12 mouse cellular contexts compared by ENCODE assay signal in the genomic region with DNA sequence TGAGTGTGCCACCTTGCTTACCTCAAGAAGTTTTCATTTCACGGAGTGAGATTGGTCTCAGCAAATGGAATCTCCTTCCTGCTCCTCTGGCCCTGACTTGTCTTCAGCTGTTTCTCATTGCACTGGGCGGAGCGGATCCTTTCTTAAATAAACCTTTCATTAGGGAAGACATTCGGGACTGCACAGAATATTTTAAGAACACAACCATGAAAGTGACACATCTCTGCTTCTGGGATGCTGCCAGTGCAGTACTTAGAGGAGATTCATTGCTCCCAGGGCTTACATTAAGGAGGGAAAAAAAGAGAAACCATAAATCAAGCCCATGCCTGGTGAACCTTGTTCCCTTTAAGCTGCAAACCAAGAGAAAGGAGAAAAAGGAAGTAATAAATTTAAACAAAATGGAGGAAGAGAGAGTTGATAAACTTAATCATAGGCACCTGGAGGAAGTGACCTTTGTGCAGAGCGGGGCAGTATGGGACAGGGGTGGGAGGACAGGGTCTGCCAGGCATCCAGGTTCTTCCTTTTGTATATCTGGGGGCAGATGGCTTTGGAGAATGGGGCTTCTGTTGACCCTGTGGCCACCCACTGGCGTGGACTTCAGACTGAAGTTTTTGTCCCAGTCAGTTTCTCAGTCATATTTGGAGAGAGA. TPM values are rescaled to one million over a fixed set of nuclear protein-coding genes. Genes with fewer than 3 reads are reported as not detected.
A peak's percentile ranks its signal among the peaks of the same experiment; 100 is the strongest.
DNase-seq lines count a peak whose midpoint lies in the region; ATAC-seq and TF ChIP-seq lines count a peak whose summit lies in the region.
"Had no signal": no experiment of that assay in that cellular context is flagged by ENCODE, and none has a peak within 500 bp of the region (broad histone marks: within the 10 kb centered on the region; RNA-seq: fewer than 3 reads in every experiment).

No protein-coding gene starts in this region.

- H3K4me2 ChIP-seq in forebrain, embryonic 14.5 days (ENCODE audit: low read length): no peak overlapping the region
- H3K4me2 ChIP-seq in forebrain, embryonic 11.5 days (ENCODE audit: low read depth, low read length, severe bottlenecking): no peak overlapping the region
- no peak overlapping the region for H3K4me2 ChIP-seq in liver, embryonic 13.5 days
- H3K4me2 ChIP-seq: midbrain, embryonic 11.5 days had no signal

- no peaks in the 10 kb centered on the region; the same call in 1 of the 2 replicates for H3K4me1 ChIP-seq in forebrain, embryonic 14.5 days (ENCODE audit: control insufficient read depth, insufficient read depth, low read length)
- no peaks in the 10 kb centered on the region; the same call in 1 of the 2 replicates for H3K4me1 ChIP-seq in forebrain, embryonic 11.5 days (replicated peaks; ENCODE audit: control insufficient read depth, insufficient read depth, low read length)
- H3K4me1 ChIP-seq in liver, embryonic 13.5 days (replicated peaks): 0 out of 2 replicates have a peak, but pooled peaks cover 5% of the 10 kb centered on the region
- H3K4me1 ChIP-seq in cerebellum, adult 2 months (ENCODE audit: control insufficient read depth, insufficient read depth, low read length): no peaks in the 10 kb centered on the region

- no peak overlapping the region for H3K4me3 ChIP-seq in forebrain, embryonic 14.5 days (ENCODE audit: low read depth, low read length)
- no peak overlapping the region for H3K4me3 ChIP-seq in forebrain, embryonic 11.5 days (ENCODE audit: low read depth, low read length)
- H3K4me3 ChIP-seq in liver, embryonic 13.5 days (replicated peaks): no peak overlapping the region
- no peak overlapping the region for H3K4me3 ChIP-seq in cerebellum, adult 2 months (replicated peaks; ENCODE audit: insufficient read depth, low read depth, low read length)

- TF ChIP-seq POLR2A in cerebellum, adult 2 months (IDR thresholded peaks at IDR 0.05; ENCODE audit: borderline replicate concordance, insufficient read depth, low read length): no peak

- TF ChIP-seq CTCF in cerebellum, adult 2 months (IDR thresholded peaks at IDR 0.05; ENCODE audit: borderline replicate concordance, insufficient read depth, low read depth, low read length): no peak

- H3K27me3 ChIP-seq in forebrain, embryonic 14.5 days (replicated peaks; ENCODE audit: control insufficient read depth, insufficient read depth, low read length): no peaks in the 10 kb centered on the region
- no peaks in the 10 kb centered on the region for H3K27me3 ChIP-seq in forebrain, embryonic 11.5 days (ENCODE audit: control insufficient read depth, insufficient read depth, low read length)
- no peaks in the 10 kb centered on the region for H3K27me3 ChIP-seq in liver, embryonic 13.5 days
- no peaks in the 10 kb centered on the region for H3K27me3 ChIP-seq in cerebellum, adult 2 months (ENCODE audit: control insufficient read depth, insufficient read depth, low read length)

- H3K36me3 ChIP-seq in forebrain, embryonic 14.5 days (ENCODE audit: control insufficient read depth, insufficient read depth, low read length): no peaks in the 10 kb centered on the region
- H3K36me3 ChIP-seq in forebrain, embryonic 11.5 days (ENCODE audit: control insufficient read depth, insufficient read depth, low read length): no peaks in the 10 kb centered on the region
- H3K36me3 ChIP-seq in liver, embryonic 13.5 days: no peaks in the 10 kb centered on the region

- H3K9ac ChIP-seq in forebrain, embryonic 14.5 days (ENCODE audit: low read length): no peak overlapping the region
- H3K9ac ChIP-seq in forebrain, embryonic 11.5 days (ENCODE audit: low read length): no peak overlapping the region
- no peak overlapping the region for H3K9ac ChIP-seq in liver, embryonic 13.5 days
- H3K9ac ChIP-seq: liver, embryonic 14.5 days had no signal

- WGBS in forebrain, embryonic 14.5 days: 77% methylated on average over 6 of the region's 6 CpGs
- 77% methylated on average over 6 of the region's 6 CpGs for WGBS in forebrain, embryonic 11.5 days
- WGBS in liver, embryonic 13.5 days (ENCODE audit: insufficient replicate concordance): 54% methylated on average over 6 of the region's 6 CpGs
- WGBS in cerebellum, adult 2 months: 78% methylated on average over 6 of the region's 6 CpGs

- H3K27ac ChIP-seq in forebrain, embryonic 14.5 days (ENCODE audit: low read depth, low read length): peak overlapping the region; percentile 55
- no peak overlapping the region for H3K27ac ChIP-seq in forebrain, embryonic 11.5 days (ENCODE audit: low read depth, low read length)
- peak overlapping the region; percentile 34; the same call in 1 of the 2 replicates for H3K27ac ChIP-seq in liver, embryonic 13.5 days
- no peak overlapping the region for H3K27ac ChIP-seq in cerebellum, adult 2 months (ENCODE audit: insufficient read depth, low read length)
- H3K27ac ChIP-seq: liver, embryonic 14.5 days had no signal

- no peaks in the 10 kb centered on the region for H3K9me3 ChIP-seq in forebrain, embryonic 14.5 days (replicated peaks; ENCODE audit: control insufficient read depth, low read length)
- no peaks in the 10 kb centered on the region for H3K9me3 ChIP-seq in forebrain, embryonic 11.5 days (ENCODE audit: control insufficient read depth, low read length)
- H3K9me3 ChIP-seq in liver, embryonic 13.5 days (replicated peaks): no peaks in the 10 kb centered on the region

- no peak for ATAC-seq in forebrain, embryonic 14.5 days
- ATAC-seq in forebrain, embryonic 11.5 days (replicated peaks; ENCODE audit: low FRiP score): no peak
- ATAC-seq in liver, embryonic 13.5 days (ENCODE audit: low read depth): no peak
- ATAC-seq: CD4-positive, CD25-positive, alpha-beta regulatory T cell, adult 4 months had no signal

- no peak for DNase-seq in forebrain, embryonic 14.5 days (ENCODE audit: low spot score)
- no peak for DNase-seq in forebrain, embryonic 11.5 days (ENCODE audit: low spot score)
- no peak for DNase-seq in liver, embryonic 13.5 days
- DNase-seq in liver: no peak
- peak; percentile 59 to 69 for DNase-seq in kidney, postnatal 4 days
- no peak for DNase-seq in frontal cortex, postnatal 36 days (ENCODE audit: low spot score in 2 of 2)
- no peak for DNase-seq in spleen, postnatal 10 days (ENCODE audit: low spot score in 2 of 2)
- DNase-seq in cerebellum, adult 2 months: no peak
- DNase-seq: heart, postnatal 36 days had no signal

RNA-seq across cellular contexts. Expression of a gene that starts 37.5 kb away (rescaled TPM):
- polyA plus RNA-seq in forebrain, embryonic 14.5 days (2014; fragmentation: Nextera tagmentation; extraction: Ambion mirVana): 2.3 and 3.1 TPM in 2 replicates
- polyA plus RNA-seq in forebrain, embryonic 11.5 days (2014; fragmentation: Nextera tagmentation; extraction: Ambion mirVana): 0.79 and 0.98 TPM in 2 replicates
- not detected in 2 replicates for polyA plus RNA-seq in liver, embryonic 13.5 days (2015; fragmentation: Nextera tagmentation; extraction: Ambion mirVana)
- 18.7 and 21.1 TPM in 2 replicates for polyA plus RNA-seq in cerebellum, adult 2 months (2012; rRNA removed)
- polyA plus RNA-seq: CD4-positive, CD25-positive, alpha-beta regulatory T cell, adult 4 months had no signal

RNA-seq across cellular contexts. Expression of a gene that starts 50.2 kb away (rescaled TPM):
- 61.7 and 65.4 TPM in 2 replicates for polyA plus RNA-seq in forebrain, embryonic 14.5 days (2014; fragmentation: Nextera tagmentation; extraction: Ambion mirVana)
- polyA plus RNA-seq in forebrain, embryonic 11.5 days (2014; fragmentation: Nextera tagmentation; extraction: Ambion mirVana): 57.1 and 62.3 TPM in 2 replicates
- polyA plus RNA-seq in liver, embryonic 13.5 days (2015; fragmentation: Nextera tagmentation; extraction: Ambion mirVana): 16.7 and 18.5 TPM in 2 replicates
- 29.8 and 30.9 TPM in 2 replicates for polyA plus RNA-seq in cerebellum, adult 2 months (2012; rRNA removed)

RNA-seq across cellular contexts. Expression of a gene that starts 50.4 kb away (rescaled TPM):
- polyA plus RNA-seq in forebrain, embryonic 14.5 days (2014; fragmentation: Nextera tagmentation; extraction: Ambion mirVana): 78.1 and 86.3 TPM in 2 replicates
- polyA plus RNA-seq in forebrain, embryonic 11.5 days (2014; fragmentation: Nextera tagmentation; extraction: Ambion mirVana): 81.0 and 88.0 TPM in 2 replicates
- polyA plus RNA-seq in liver, embryonic 13.5 days (2015; fragmentation: Nextera tagmentation; extraction: Ambion mirVana): 31.5 and 35.7 TPM in 2 replicates
- 84.2 and 87.1 TPM in 2 replicates for polyA plus RNA-seq in cerebellum, adult 2 months (2012; rRNA removed)

Comparison
In these comparisons a context has a peak if more than half of its experiments do, and no peak if none do; other contexts are left out.
1. H3K27ac ChIP-seq: peak in forebrain, embryonic 14.5 days (single experiment) and liver, embryonic 13.5 days (single experiment); none in forebrain, embryonic 11.5 days (single experiment) and cerebellum, adult 2 months (single experiment).
2. DNase-seq: peak in kidney, postnatal 4 days (2 of 2); none in forebrain, embryonic 14.5 days (single experiment), forebrain, embryonic 11.5 days (single experiment), liver, embryonic 13.5 days (single experiment), liver (single experiment), frontal cortex, postnatal 36 days (0 of 2), spleen, postnatal 10 days (0 of 2) and cerebellum, adult 2 months (0 of 2).